Mouse (Mus musculus): ENCODE measurements at regions not wholly inside any gene's neighbourhood (a gene's known extent, or its start where the extent isn't known, plus 50 kb on each side); places are given as distances from the start of the nearest gene placed in this dataset.

DNA sequence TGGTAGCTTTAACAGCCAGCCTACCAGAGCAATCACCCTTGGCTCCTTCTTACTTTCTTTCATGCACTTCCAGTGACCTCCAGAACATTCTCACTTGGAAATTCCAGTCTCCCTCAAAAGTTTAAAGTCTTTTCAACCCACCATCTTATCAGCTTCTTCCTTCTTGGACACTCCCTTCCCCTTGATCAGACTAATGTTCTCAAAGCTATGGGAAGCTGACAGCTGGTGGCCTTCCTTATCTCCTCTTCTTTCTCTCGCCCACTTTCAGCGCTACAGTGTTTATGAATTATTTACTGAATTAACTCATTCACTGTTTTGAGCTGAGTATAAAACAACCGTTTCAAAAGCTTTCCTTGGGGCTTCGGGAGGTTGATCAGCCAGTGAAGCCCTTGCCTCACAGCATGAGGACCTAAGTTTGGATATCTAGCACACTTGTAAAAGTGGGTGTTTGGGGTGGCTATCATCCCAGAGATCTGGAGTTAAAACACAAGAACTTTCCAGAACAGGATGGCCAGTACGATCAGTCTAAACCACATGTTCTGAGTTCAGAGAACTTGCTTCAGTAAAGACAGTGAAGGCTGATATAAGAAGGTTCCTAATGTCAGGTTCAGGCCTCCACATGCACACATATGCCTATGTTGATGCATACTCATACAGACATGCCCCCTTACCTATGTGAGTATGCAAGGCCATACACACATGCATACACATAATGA lies 59.7 kb upstream of the Ikzf2 start:
- peak; percentile 75 for DNase-seq (ENCODE audit: low spot score)

GRCm38 (mm10) chr1:69752724-69753123 lies 65.7 kb upstream of the Ikzf2 start:
- DNase-seq (ENCODE audit: low spot score): no peak

- no peak for DNase-seq (ENCODE audit: low spot score)
These were observed 69.1 kb upstream of the Spag16 start for GRCm38 (mm10) chr1:69757702-69758101.

- DNase-seq (ENCODE audit: low spot score): no peak
These were observed 67.2 kb upstream of the Spag16 start for GRCm38 (mm10) chr1:69759544-69759943.

GRCm38 (mm10) chr1:69768714-69769113 lies 58.1 kb upstream of the Spag16 start:
- DNase-seq (ENCODE audit: low spot score): no peak

GRCm38 (mm10) chr1:69770209-69770608 lies 56.6 kb upstream of the Spag16 start:
- DNase-seq (ENCODE audit: low spot score): no peak

DNA sequence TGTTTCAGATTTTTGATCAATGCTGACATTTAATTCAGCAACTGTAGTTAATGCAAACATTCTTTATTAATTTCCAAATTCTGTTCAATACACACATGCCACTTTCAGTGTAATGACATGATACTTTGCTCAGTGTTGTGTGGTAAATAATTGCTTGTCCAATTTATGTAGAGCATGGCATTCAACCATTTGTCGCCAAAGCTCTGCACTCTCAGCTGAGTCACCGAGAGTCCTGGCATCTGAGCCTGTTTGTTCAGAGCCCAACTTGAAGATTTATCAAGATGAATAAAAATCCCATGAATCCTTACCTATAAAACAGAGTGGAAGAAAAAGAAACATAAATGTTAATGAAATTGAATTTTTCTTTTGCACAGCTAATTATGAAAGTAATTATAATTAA lies 55.3 kb upstream of the Spag16 start:
- no peak for DNase-seq (ENCODE audit: low spot score)

GRCm38 (mm10) chr1:69775589-69775988 lies 51.2 kb upstream of the Spag16 start:
- DNase-seq (ENCODE audit: low spot score): peak; percentile 28

Data from c-Kit-positive CD71-positive TER-119-positive erythroid progenitor cells, embryonic 14.5 days (primary cell).